9 mouse cellular contexts compared by ENCODE assay signal in the genomic region with DNA sequence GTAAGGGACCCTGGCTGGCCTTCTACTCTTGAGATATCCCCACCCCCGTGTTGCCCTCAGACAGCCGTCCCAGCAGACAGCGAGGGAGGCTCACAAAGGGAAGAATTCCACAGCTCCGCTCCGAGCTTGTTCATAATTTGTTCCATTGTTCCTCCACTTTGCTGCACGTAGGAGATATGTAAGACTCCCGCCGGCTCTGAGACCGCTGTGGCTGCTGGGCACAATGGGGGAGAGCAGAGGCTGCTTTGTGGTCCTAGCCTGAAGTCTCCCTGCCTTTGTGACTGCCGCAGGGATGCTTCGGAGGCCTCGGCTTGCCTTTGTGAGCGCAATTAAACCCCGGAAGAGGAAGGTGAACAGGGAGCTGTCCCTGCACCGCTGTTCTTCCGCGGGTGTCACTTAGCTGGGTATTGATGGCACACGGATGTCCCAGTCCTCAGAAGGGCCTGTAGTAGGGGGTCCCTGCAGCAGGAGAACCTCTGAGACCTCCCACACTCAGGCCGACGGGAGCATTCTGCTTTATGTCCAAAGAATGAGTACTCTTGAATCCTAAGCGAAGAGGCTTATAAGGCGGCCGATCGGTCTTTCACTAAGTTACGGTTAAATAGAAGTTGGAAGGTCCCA.
DNase-seq lines count a peak whose midpoint lies in the region; ATAC-seq lines count a peak whose summit lies in the region.
"Had no signal": no experiment of that assay in that cellular context is flagged by ENCODE, and none has a peak within 500 bp of the region (broad histone marks: within the 10 kb centered on the region; RNA-seq: fewer than 3 reads in every experiment).

No protein-coding gene starts in this region.

- H3K9me3 ChIP-seq in heart, embryonic 16.5 days (replicated peaks; ENCODE audit: control insufficient read depth, low read length): no peaks in the 10 kb centered on the region
- no peaks in the 10 kb centered on the region for H3K9me3 ChIP-seq in embryonic facial prominence, embryonic 11.5 days (replicated peaks; ENCODE audit: control insufficient read depth, low read length)
- H3K9me3 ChIP-seq in intestine, embryonic 14.5 days (ENCODE audit: control insufficient read depth, low read length): no peaks in the 10 kb centered on the region
- H3K9me3 ChIP-seq in neural tube, embryonic 13.5 days: no peaks in the 10 kb centered on the region

- no peak for DNase-seq in heart, postnatal 10 days
- peak; percentile 56 for DNase-seq in embryonic facial prominence, embryonic 11.5 days (ENCODE audit: low spot score)
- DNase-seq in intestine, embryonic 14.5 days (ENCODE audit: low spot score): peak; percentile 63
- no peak for DNase-seq in left cerebral cortex, adult 8-10 months (ENCODE audit: low spot score in 2 of 2)
- DNase-seq in urinary bladder, postnatal 4 days (ENCODE audit: low spot score in 2 of 2): no peak
- DNase-seq in cerebellum, postnatal 25 days: no peak
- DNase-seq: lung, adult 18-20 months had no signal

- no peak overlapping the region for H3K9ac ChIP-seq in heart, embryonic 16.5 days (ENCODE audit: low read length)
- H3K9ac ChIP-seq in embryonic facial prominence, embryonic 11.5 days (replicated peaks; ENCODE audit: low read length): peak overlapping the region; percentile 52
- no peak overlapping the region for H3K9ac ChIP-seq in intestine, embryonic 14.5 days (ENCODE audit: low read length)
- peak overlapping the region; percentile 65 for H3K9ac ChIP-seq in neural tube, embryonic 13.5 days

- no peak overlapping the region for H3K27ac ChIP-seq in heart, embryonic 16.5 days (ENCODE audit: low read length)
- H3K27ac ChIP-seq in embryonic facial prominence, embryonic 11.5 days (replicated peaks; ENCODE audit: low read depth, low read length): no peak overlapping the region
- H3K27ac ChIP-seq in intestine, embryonic 14.5 days (ENCODE audit: low read depth): no peak overlapping the region
- H3K27ac ChIP-seq in neural tube, embryonic 13.5 days (replicated peaks): no peak overlapping the region

- intact Hi-C loops in heart, postnatal 10 days (cut with DNase I): no loop called here

- H3K4me1 ChIP-seq in heart, embryonic 16.5 days (ENCODE audit: control insufficient read depth, insufficient read depth, low read length): no peaks in the 10 kb centered on the region
- no peaks in the 10 kb centered on the region for H3K4me1 ChIP-seq in embryonic facial prominence, embryonic 11.5 days (ENCODE audit: control insufficient read depth, insufficient read depth, low read length)
- no peaks in the 10 kb centered on the region; the same call in 1 of the 2 replicates for H3K4me1 ChIP-seq in intestine, embryonic 14.5 days (replicated peaks; ENCODE audit: control insufficient read depth, insufficient read depth, low read length)
- H3K4me1 ChIP-seq in neural tube, embryonic 13.5 days (replicated peaks): peaks cover 20% of the 10 kb centered on the region

- H3K27me3 ChIP-seq in heart, embryonic 16.5 days (ENCODE audit: control insufficient read depth, insufficient read depth, low read length): peaks cover 26% of the 10 kb centered on the region
- no peaks in the 10 kb centered on the region for H3K27me3 ChIP-seq in embryonic facial prominence, embryonic 11.5 days (ENCODE audit: control insufficient read depth, insufficient read depth, low read length)
- H3K27me3 ChIP-seq in intestine, embryonic 14.5 days (replicated peaks; ENCODE audit: control insufficient read depth, insufficient read depth, low read length): peaks cover 6% of the 10 kb centered on the region; the same call in 1 of the 2 replicates
- peaks cover 29% of the 10 kb centered on the region for H3K27me3 ChIP-seq in neural tube, embryonic 13.5 days

- no peaks in the 10 kb centered on the region for H3K36me3 ChIP-seq in heart, embryonic 16.5 days (ENCODE audit: control insufficient read depth, insufficient read depth)
- no peaks in the 10 kb centered on the region for H3K36me3 ChIP-seq in embryonic facial prominence, embryonic 11.5 days (replicated peaks; ENCODE audit: control insufficient read depth, insufficient read depth, low read depth, low read length)
- no peaks in the 10 kb centered on the region for H3K36me3 ChIP-seq in intestine, embryonic 14.5 days (ENCODE audit: control insufficient read depth, insufficient read depth, low read length)
- no peaks in the 10 kb centered on the region for H3K36me3 ChIP-seq in neural tube, embryonic 13.5 days

- no peak for ATAC-seq in heart, embryonic 16.5 days (replicated peaks; ENCODE audit: extremely low read depth, insufficient read depth, low FRiP score)
- ATAC-seq in embryonic facial prominence, embryonic 11.5 days (replicated peaks; ENCODE audit: insufficient number of reproducible peaks, low FRiP score, low TSS enrichment, low read depth): peak; percentile 76; the same call in 1 of the 2 replicates
- no peak for ATAC-seq in intestine, embryonic 14.5 days (replicated peaks; ENCODE audit: low FRiP score, low TSS enrichment, low read depth)
- ATAC-seq in neural tube, embryonic 13.5 days (ENCODE audit: low read depth): peak; percentile 43; the same call in 1 of the 2 replicates

- 28% methylated on average over 25 of the region's 25 CpGs for WGBS in heart, embryonic 16.5 days
- WGBS in embryonic facial prominence, embryonic 11.5 days: 17% methylated on average over 25 of the region's 25 CpGs
- WGBS in intestine, embryonic 14.5 days: 26% methylated on average over 25 of the region's 25 CpGs
- WGBS in neural tube, embryonic 13.5 days: 14% methylated on average over 25 of the region's 25 CpGs

- peak overlapping the region; percentile 13 for H3K4me3 ChIP-seq in heart, embryonic 16.5 days (ENCODE audit: low read length)
- no peak overlapping the region for H3K4me3 ChIP-seq in embryonic facial prominence, embryonic 11.5 days (ENCODE audit: low read depth, low read length)
- H3K4me3 ChIP-seq in intestine, embryonic 14.5 days (ENCODE audit: low read depth, low read length): peak overlapping the region; percentile 13; the same call in 1 of the 2 replicates
- peak overlapping the region; percentile 24 for H3K4me3 ChIP-seq in neural tube, embryonic 13.5 days

- peak overlapping the region; percentile 53 for H3K4me2 ChIP-seq in heart, embryonic 16.5 days (ENCODE audit: low read depth, low read length)
- peak overlapping the region; percentile 19; the same call in 1 of the 2 replicates for H3K4me2 ChIP-seq in embryonic facial prominence, embryonic 11.5 days (ENCODE audit: low read depth, low read length)
- peak overlapping the region; percentile 44 for H3K4me2 ChIP-seq in intestine, embryonic 14.5 days (ENCODE audit: low read length)
- H3K4me2 ChIP-seq in neural tube, embryonic 13.5 days: peak overlapping the region; percentile 53

Comparison
In these comparisons a context has a peak if more than half of its experiments do, and no peak if none do; other contexts are left out.
1. ATAC-seq: peak in embryonic facial prominence, embryonic 11.5 days (single experiment) and neural tube, embryonic 13.5 days (single experiment); none in heart, embryonic 16.5 days (single experiment) and intestine, embryonic 14.5 days (single experiment).
2. H3K9ac ChIP-seq: peak in embryonic facial prominence, embryonic 11.5 days (single experiment) and neural tube, embryonic 13.5 days (single experiment); none in heart, embryonic 16.5 days (single experiment) and intestine, embryonic 14.5 days (single experiment).
3. DNase-seq: peak in embryonic facial prominence, embryonic 11.5 days (single experiment) and intestine, embryonic 14.5 days (single experiment); none in heart, postnatal 10 days (0 of 2), left cerebral cortex, adult 8-10 months (0 of 2), urinary bladder, postnatal 4 days (0 of 2) and cerebellum, postnatal 25 days (0 of 2).
4. Peak in every context shown above with its lines, with median percentiles within 50 percentile points of each other: H3K4me2 ChIP-seq.